Mouse (Mus musculus) telencephalon, adult 2 months (tissue): Measurements from ENCODE around the gene Txnip.

Experiments
- DNase-seq: peaks from one replicate; pipeline ENCODE4 v3.0.0-alpha.2; 2011; ENCODE audit warnings: low read depth, low spot score

Txnip gene

GRCm38 (mm10) chr3:96568605-96569004 lies 10.8 kb downstream of the Txnip start:
- no peak for DNase-seq

GRCm38 (mm10) chr3:96569506-96569905 lies 11.7 kb downstream of the Txnip start:
- no peak for DNase-seq

- DNase-seq = no peak
Measured at GRCm38 (mm10) chr3:96569966-96570605, 12.3 kb downstream of the Txnip start.

GRCm38 (mm10) chr3:96570643-96571042 lies 12.9 kb downstream of the Txnip start:
- DNase-seq = no peak

GRCm38 (mm10) chr3:96571336-96571735 lies 13.6 kb downstream of the Txnip start:
- DNase-seq = no peak

- no peak for DNase-seq
Measured at GRCm38 (mm10) chr3:96571896-96572698, 14.3 kb downstream of the Txnip start.

GRCm38 (mm10) chr3:96573611-96574511 lies 16.1 kb downstream of the Txnip start:
- no peak for DNase-seq

GRCm38 (mm10) chr3:96575272-96575984 lies 17.7 kb downstream of the Txnip start:
- DNase-seq = no peak

GRCm38 (mm10) chr3:96576005-96576658 lies 18.4 kb downstream of the Txnip start:
- DNase-seq = no peak

GRCm38 (mm10) chr3:96576690-96577541 lies 19.2 kb downstream of the Txnip start, which contains the start of gene Gm16253:
Gene Gm16253, plus strand, starts transcription at chr3:96576984.
- peak; percentile 97 for DNase-seq

GRCm38 (mm10) chr3:96577566-96577965 lies 19.8 kb downstream of the Txnip start:
- no peak for DNase-seq

GRCm38 (mm10) chr3:96578561-96579238 lies 20.9 kb downstream of the Txnip start:
- DNase-seq = no peak

- no peak for DNase-seq
Measured at GRCm38 (mm10) chr3:96579239-96579750, 21.5 kb downstream of the Txnip start.

- peak; percentile 92 for DNase-seq
Measured at GRCm38 (mm10) chr3:96579885-96580454, 22.2 kb downstream of the Txnip start.

- DNase-seq = no peak
Measured at GRCm38 (mm10) chr3:96581141-96581540, 23.4 kb downstream of the Txnip start.

GRCm38 (mm10) chr3:96581771-96582515 lies 24.2 kb downstream of the Txnip start:
- DNase-seq = no peak

- no peak for DNase-seq
Measured at GRCm38 (mm10) chr3:96583386-96583785, 25.6 kb downstream of the Txnip start.

GRCm38 (mm10) chr3:96590657-96591056 lies 32.9 kb downstream of the Txnip start:
- DNase-seq = no peak
